Mouse (Mus musculus) adrenal gland, adult 18-20 months (tissue): ENCODE measurements around the gene Cript. TPM values are rescaled to one million over a fixed set of nuclear protein-coding genes. Genes with fewer than 3 reads are reported as not detected.

Experiments used
- total RNA-seq, 2 experiments: library from RNA; stranded (reverse); gene quantifications; 1 replicate in 1 of 2; 2 replicates in 1 of 2; pipeline ENCODE4 v1.2.3; 2021

Gene Cript
- total RNA-seq, 2 experiments from 2014 or later = 67.8 to 69.8 TPM

Other genes with a start within 250 kb of the Cript start
- not detected for gene Tmem247, start 108.2 kb upstream of the Cript start, total RNA-seq
- gene Atp6v1e2, start 77.7 kb upstream of the Cript start, total RNA-seq = not detected
- gene Rhoq, start 62.5 kb upstream of the Cript start, total RNA-seq = 100 to 1,000 TPM; 106 to 145 TPM
- gene Pigf, start 144 bp upstream of the Cript start, total RNA-seq = 10 to 100 TPM; 14.1 to 14.9 TPM
- 10 to 100 TPM; 71.3 to 76.9 TPM for gene Socs5, start 82.1 kb downstream of the Cript start, total RNA-seq
- 100 to 1,000 TPM; 190 to 305 TPM for gene Mcfd2, start 240.4 kb downstream of the Cript start, total RNA-seq